ENCODE assay signal across 8 mouse cellular contexts in genomic region chr2:38286433-38286732, GRCm38 (mm10). TPM values are rescaled to one million over a fixed set of nuclear protein-coding genes. Genes with fewer than 3 reads are reported as not detected.
DNase-seq lines count a peak whose midpoint lies in the region; ATAC-seq and TF ChIP-seq lines count a peak whose summit lies in the region.

No protein-coding gene starts in this region.

- H3K9me3 ChIP-seq in limb, embryonic 14.5 days (ENCODE audit: control insufficient read depth, low read length): no peaks in the 10 kb centered on the region

- intact Hi-C loops in gastrocnemius, postnatal 36 days (cut with DNase I): loop anchor here (5.0 kb wide), 1 partner anchor 94 kb away; no protein-coding TSS in a partner anchor

- H3K4me3 ChIP-seq in embryonic fibroblast, embryonic 13.5 days (ENCODE audit: insufficient read depth, low read length): peak overlapping the region; percentile 78
- peak overlapping the region; percentile 82 for H3K4me3 ChIP-seq in limb, embryonic 14.5 days (replicated peaks; ENCODE audit: low read length)
- H3K4me3 ChIP-seq in olfactory bulb, adult 2 months (ENCODE audit: insufficient read depth, low read depth, low read length): peak overlapping the region; percentile 76

- no peak for ATAC-seq in limb, embryonic 14.5 days (ENCODE audit: low FRiP score, low read depth)

- DNase-seq in gastrocnemius, adult 18-20 months (ENCODE audit: low spot score): peak; percentile 14
- no peak for DNase-seq in gastrocnemius, postnatal 36 days
- DNase-seq in 3T3-L1 (ENCODE audit: low read depth, low spot score): peak; percentile 37
- no peak for DNase-seq in limb, embryonic 14.5 days (ENCODE audit: low spot score)
- DNase-seq in cerebellum, postnatal 10 days: no peak
- DNase-seq in cerebellum, postnatal 36 days: no peak

- peaks cover 8% of the 10 kb centered on the region for H3K4me1 ChIP-seq in embryonic fibroblast, embryonic 13.5 days (ENCODE audit: control insufficient read depth, insufficient read depth, low read length)
- H3K4me1 ChIP-seq in limb, embryonic 14.5 days (ENCODE audit: control insufficient read depth, insufficient read depth, low read length): 0 out of 2 replicates have a peak, but pooled peaks cover 12% of the 10 kb centered on the region
- no peaks in the 10 kb centered on the region for H3K4me1 ChIP-seq in olfactory bulb, adult 2 months (ENCODE audit: control insufficient read depth, insufficient read depth, low read length)

- H3K4me2 ChIP-seq in limb, embryonic 14.5 days (replicated peaks; ENCODE audit: low read depth, low read length, severe bottlenecking): peak overlapping the region; percentile 65

- 10% methylated on average over 4 of the region's 4 CpGs for WGBS in limb, embryonic 14.5 days
- 11% methylated on average over 4 of the region's 4 CpGs for WGBS in olfactory bulb, adult 2 months

- no peaks in the 10 kb centered on the region for H3K36me3 ChIP-seq in limb, embryonic 14.5 days (ENCODE audit: control insufficient read depth, insufficient read depth, low read length)

- TF ChIP-seq POLR2A in embryonic fibroblast, embryonic 13.5 days (IDR thresholded peaks at IDR 0.05; ENCODE audit: low read depth, low read length): no peak
- TF ChIP-seq POLR2A in limb, embryonic 14.5 days (IDR thresholded peaks at IDR 0.05; ENCODE audit: borderline replicate concordance, extremely low read depth, insufficient read depth, insufficient read length): no peak
- no peak for TF ChIP-seq POLR2A in olfactory bulb, adult 2 months (IDR thresholded peaks at IDR 0.05; ENCODE audit: insufficient read depth, low read depth, low read length)

- no peak for TF ChIP-seq CTCF in embryonic fibroblast, embryonic 13.5 days (IDR thresholded peaks at IDR 0.05; ENCODE audit: borderline replicate concordance, insufficient read depth, low read length)
- no peak for TF ChIP-seq CTCF in olfactory bulb, adult 2 months (IDR thresholded peaks at IDR 0.05; ENCODE audit: insufficient read depth, low read depth, low read length)

- peak overlapping the region; percentile 93 for H3K9ac ChIP-seq in limb, embryonic 14.5 days (ENCODE audit: low read depth, low read length, severe bottlenecking)

- no peaks in the 10 kb centered on the region for H3K27me3 ChIP-seq in limb, embryonic 14.5 days (ENCODE audit: control insufficient read depth, insufficient read depth, low read length)

- H3K27ac ChIP-seq in embryonic fibroblast, embryonic 13.5 days (ENCODE audit: insufficient read depth, low read length): no peak overlapping the region
- peak overlapping the region; percentile 86; the same call in 1 of the 2 replicates for H3K27ac ChIP-seq in limb, embryonic 14.5 days (replicated peaks; ENCODE audit: low read depth, low read length)
- H3K27ac ChIP-seq in olfactory bulb, adult 2 months (ENCODE audit: insufficient read depth, low read depth, low read length): no peak overlapping the region

RNA-seq across cellular contexts. Expression of gene Dennd1a, which starts 0.8 kb away (rescaled TPM):
- total RNA-seq in gastrocnemius, adult 18-20 months (2021): 10 to 100 TPM; 27.7 to 27.9 TPM
- total RNA-seq in gastrocnemius, postnatal 36 days (2021): 10 to 100 TPM; 24.9 to 28.2 TPM
- 17.3 and 25.7 TPM in 2 replicates for polyA plus RNA-seq in embryonic fibroblast, embryonic 13.5 days (2011; ENCODE audit: insufficient read length, low read depth, missing spikeins)
- 22.9 and 30.9 TPM in 2 replicates for polyA plus RNA-seq in limb, embryonic 14.5 days (2012; rRNA removed)
- polyA plus RNA-seq in limb, embryonic 14.5 days (2014; fragmentation: Nextera tagmentation; extraction: Ambion mirVana): 11.8 and 12.9 TPM in 2 replicates
- not detected in 2 replicates for polyA plus RNA-seq in olfactory bulb, adult 2 months (2012; ENCODE audit: insufficient read depth, insufficient read length, low replicate concordance, missing spikeins)

RNA-seq across cellular contexts. Expression of gene Lhx2, which starts 52.7 kb away (rescaled TPM):
- total RNA-seq in gastrocnemius, adult 18-20 months (2021): not detected
- not detected for total RNA-seq in gastrocnemius, postnatal 36 days (2021)
- polyA plus RNA-seq in embryonic fibroblast, embryonic 13.5 days (2011; ENCODE audit: insufficient read length, low read depth, missing spikeins): 0.70 and 1.0 TPM in 2 replicates
- 27.5 and 37.0 TPM in 2 replicates for polyA plus RNA-seq in limb, embryonic 14.5 days (2012; rRNA removed)
- polyA plus RNA-seq in limb, embryonic 14.5 days (2014; fragmentation: Nextera tagmentation; extraction: Ambion mirVana): 8.7 and 11.4 TPM in 2 replicates
- polyA plus RNA-seq in olfactory bulb, adult 2 months (2012; ENCODE audit: insufficient read depth, insufficient read length, low replicate concordance, missing spikeins): not detected in 2 replicates

Comparison
In these comparisons a context has a peak if more than half of its experiments do, and no peak if none do; other contexts are left out.
1. DNase-seq: peak in gastrocnemius, adult 18-20 months (single experiment) and 3T3-L1 (single experiment); none in gastrocnemius, postnatal 36 days (0 of 2), limb, embryonic 14.5 days (single experiment), cerebellum, postnatal 10 days (0 of 2) and cerebellum, postnatal 36 days (0 of 2).
2. Peak in every context shown above with its lines, with median percentiles within 50 percentile points of each other: H3K4me3 ChIP-seq.